Mouse (Mus musculus) lung, postnatal 36 days (tissue): ENCODE measurements around the gene Gm49416.
A peak's percentile ranks its signal among the peaks of the same experiment; 100 is the strongest.

Source experiments
- DNase-seq: peaks from one replicate; pipeline ENCODE4 v3.0.0; 2022; ENCODE audit warnings: mixed read lengths

Gene Gm49416

DNA sequence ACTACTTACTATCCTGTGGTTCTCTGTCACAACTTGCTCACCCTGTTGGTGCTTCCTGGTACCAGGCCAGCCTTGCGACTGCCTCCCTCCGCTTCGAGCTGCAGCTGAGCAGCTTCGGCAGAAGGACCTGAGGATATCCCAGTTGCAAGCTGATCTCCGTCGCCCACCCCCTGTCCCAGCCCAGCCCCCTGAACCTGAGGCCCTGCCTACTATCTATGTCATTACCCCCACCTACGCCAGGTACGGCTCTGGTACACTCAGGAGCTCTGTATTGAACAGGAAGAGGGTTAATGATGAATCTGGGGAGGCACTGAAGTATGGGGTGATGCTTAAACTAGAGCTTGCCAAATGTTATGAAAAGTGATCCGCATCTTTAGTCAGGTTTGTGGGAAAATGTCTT lies 33.0 kb downstream of the Gm49416 start:
- no peak for DNase-seq

DNA sequence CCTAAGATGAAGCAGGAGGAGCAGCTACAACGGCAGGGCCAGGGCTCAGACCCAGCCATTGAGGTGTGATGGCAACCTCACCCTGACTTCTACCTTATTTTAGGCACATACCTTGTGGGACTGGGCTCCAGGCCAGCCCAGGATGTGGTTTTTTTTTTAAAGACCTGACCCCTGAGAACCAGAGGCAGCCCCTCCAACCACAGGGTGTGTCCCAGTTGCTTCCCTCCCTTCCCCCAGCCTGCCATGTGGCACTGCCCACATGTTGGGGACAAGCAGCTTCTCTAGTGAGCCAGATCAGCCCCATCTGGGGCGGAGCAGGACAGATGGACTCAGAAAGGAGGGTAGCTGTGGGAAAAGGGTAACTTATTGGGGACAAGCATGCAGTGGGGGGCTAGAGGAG lies 38.0 kb downstream of the Gm49416 start:
- no peak for DNase-seq

DNA sequence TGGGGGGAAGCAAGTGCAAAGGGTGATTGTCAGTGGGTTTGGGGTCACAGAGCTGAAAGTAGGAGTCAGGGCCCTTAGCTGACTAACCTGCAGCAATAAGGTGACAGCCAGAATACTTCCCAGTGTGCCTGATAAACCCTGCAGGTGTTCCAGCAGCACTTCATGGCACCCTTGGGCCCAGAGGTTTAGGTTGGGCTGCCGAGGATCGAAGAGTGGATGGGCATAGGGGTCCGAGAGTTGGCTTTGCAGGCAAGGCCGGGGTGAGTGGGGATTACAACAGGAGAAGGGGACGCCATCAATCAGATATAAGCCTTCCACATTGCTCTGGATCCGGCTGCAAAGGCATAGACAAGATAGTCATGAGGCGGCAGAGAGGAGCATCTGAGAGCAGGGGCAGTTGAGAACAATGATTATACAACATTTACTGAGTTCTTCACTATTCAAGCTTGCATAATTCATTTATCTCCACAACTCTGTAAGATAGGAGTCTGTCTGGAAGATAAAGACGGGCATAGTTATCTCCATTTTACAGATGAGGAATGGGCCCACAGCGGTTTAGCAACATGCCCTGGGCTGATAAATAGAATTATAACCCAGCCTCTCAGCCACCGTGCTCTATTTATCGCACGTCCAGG lies 39.3 kb downstream of the Gm49416 start:
- no peak for DNase-seq

DNA sequence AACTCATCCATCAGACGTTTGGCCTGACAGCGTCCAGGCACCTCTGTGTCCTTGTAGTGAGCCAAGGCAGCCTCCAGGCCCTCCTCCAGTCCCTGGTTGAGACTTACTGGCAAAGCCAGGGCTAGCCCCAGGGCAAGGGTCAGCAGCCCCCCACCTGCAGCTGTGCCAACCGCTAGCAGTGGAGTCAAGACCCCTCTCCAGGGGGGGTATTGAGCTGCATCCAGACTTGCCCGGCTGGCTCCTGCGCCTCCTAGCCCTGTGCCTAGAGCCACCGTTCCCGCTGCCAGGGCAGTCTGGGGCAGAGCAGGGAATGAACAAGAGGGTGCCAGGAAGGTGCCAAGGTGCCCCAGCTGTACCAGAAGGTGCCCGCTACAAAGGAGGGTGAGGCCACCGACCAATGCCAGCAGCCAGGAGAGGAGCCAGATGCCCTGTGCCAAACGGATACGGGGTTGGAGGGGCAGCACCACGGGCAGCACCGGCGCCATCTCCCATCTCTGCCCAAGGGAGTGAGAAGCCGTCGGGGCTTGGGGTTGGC lies 40.0 kb downstream of the Gm49416 start:
- no peak for DNase-seq

DNA sequence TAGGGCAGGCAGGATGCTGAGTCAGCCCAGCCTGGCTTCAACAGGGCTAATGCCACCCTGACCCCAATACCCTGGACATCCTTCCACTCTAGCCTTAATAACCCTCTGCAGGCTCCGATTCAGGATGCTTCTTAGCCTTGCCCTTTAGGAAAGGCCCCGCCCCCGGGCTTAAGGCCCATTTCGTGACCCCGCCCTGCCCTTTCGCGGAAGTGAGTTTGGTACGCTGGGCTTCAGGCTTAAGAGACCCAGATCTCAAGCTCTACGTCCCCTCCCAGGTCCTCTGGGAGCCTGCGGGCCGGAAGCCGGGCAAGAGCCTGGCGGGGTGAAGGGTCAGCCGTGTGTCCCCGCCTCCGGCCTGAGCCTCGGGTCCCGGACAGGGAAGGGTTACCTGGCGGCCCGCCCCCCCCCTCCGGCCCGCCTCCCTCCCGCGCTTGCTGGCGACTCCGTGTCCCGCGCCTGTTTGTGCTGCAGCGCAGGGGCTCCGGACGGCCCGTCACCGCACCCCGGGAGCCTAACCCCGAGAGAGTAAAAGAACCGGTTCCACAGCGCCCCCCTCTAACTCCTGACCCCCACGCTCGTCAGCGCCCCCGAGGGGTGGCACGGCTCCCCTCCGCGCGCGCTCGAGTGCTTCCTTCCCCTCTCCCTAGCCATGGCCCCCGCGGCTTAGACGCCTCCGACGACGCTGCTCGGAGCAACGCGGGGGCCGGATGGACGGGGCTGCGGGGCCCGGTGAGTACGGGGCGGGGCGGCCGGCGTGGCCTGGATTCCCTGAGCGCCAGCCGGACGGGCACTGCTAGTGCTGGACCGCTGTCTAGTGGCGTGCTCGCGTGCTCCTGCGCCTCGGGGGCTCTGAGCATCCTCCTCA lies 40.7 kb downstream of the Gm49416 start, which contains the start of the genes Rom1 and Eml3:
TSS of gene Rom1 (minus strand) at position 133 of the 865 bp plus-strand sequence.
TSS of gene Eml3 (plus strand) at position 329 of the 865 bp plus-strand sequence.
- peak; percentile 96 for DNase-seq

DNA sequence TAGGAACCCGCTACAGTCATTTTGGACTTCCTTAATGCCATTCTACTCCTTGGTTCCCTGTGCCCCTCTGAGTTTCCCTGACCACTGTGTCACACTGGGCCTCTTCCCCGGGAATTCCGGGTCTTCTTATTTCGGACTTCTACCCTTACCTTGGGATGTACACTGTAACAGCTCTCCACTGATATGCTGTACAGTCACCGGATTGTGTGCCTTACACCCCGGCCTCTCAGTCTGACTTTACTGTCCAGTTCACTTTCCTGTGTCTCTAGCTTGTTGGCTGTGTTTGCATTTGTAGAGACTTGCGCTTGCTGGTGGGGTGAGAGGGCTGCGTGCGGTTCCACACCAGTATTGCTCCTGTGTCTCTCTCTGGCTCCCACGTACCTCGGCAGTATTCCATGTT lies 41.4 kb downstream of the Gm49416 start:
- no peak for DNase-seq

DNA sequence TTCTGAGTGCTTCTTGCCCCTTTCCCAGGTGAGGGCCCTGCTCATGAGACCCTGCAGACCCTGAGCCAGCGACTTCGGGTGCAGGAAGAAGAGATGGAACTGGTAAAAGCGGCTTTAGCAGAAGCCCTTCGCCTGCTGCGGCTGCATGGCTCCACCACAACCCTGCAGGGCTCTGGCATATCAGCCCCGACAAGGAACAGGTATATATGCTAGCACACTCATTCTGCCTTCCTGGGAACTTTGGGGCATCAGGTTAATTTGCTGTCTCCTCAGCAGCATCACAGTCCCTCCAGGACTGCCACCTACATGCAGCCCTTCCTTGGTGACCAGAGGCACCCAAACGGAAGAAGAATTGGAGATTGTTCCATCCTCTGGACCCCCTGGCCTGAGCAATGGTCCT lies 42.0 kb downstream of the Gm49416 start:
- no peak for DNase-seq

DNA sequence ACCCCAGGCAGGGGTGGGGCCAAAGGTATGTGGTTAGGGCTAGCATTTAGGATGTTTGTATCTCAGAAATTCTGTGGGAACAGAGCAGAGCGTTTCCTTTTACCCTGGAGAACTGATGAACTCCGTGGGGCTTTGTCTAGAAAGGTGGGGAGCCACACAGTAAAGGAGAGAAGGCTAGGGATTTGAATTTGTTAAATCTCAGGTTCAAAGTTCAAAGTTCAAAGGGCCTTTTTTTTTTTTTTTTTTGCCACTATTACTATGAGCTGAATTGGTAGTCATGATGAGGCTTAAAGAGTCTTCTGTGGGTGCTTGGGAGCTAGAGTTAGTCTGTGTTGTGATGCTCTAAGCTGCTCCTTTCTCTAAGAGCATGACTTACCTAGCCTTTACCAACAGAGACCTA lies 48.0 kb downstream of the Gm49416 start:
- no peak for DNase-seq

DNA sequence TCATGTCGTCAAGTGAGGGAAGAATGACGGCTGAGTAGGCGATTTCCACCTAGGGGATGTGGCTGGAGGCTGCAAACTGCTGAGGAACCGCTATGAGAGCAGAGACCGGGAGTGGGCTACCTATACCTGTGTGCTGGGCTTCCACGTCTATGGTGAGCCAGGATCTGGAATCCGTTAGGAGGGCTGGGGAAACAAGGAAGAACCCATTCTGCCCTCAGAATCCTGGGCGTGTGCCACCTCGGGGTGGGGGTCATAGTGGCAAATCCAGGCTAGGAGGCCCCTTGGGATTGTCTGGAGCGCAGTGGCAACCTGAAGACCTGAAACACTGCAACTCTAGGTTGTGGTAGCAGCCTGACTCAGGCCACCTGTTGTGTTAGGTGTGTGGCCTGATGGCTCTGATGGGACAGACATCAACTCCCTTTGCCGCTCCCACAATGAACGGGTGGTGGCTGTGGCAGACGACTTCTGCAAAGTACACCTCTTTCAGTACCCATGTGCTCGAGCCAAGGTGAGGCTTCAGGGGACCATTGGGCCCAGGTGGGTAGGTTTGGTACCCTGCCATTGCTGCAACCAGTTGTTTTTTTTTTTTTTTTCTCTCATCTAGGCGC lies 51.9 kb downstream of the Gm49416 start:
- no peak for DNase-seq

DNA sequence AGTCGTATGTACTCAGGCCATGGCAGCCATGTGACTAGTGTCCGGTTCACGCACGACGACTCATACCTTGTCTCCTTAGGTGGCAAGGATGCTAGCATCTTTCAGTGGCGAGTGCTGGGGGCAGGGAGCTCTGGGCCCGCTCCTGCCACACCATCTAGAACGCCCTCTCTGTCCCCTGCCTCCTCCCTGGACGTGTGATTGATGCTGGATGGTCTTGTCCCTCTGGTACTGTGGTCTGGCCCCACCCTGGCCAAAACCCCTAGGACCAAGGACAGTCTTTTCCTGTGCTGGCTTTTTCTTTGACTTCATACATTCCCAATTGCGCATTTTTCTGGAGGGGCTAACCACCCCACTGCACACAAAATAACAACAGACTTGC lies 52.4 kb downstream of the Gm49416 start:
- DNase-seq: no peak

DNA sequence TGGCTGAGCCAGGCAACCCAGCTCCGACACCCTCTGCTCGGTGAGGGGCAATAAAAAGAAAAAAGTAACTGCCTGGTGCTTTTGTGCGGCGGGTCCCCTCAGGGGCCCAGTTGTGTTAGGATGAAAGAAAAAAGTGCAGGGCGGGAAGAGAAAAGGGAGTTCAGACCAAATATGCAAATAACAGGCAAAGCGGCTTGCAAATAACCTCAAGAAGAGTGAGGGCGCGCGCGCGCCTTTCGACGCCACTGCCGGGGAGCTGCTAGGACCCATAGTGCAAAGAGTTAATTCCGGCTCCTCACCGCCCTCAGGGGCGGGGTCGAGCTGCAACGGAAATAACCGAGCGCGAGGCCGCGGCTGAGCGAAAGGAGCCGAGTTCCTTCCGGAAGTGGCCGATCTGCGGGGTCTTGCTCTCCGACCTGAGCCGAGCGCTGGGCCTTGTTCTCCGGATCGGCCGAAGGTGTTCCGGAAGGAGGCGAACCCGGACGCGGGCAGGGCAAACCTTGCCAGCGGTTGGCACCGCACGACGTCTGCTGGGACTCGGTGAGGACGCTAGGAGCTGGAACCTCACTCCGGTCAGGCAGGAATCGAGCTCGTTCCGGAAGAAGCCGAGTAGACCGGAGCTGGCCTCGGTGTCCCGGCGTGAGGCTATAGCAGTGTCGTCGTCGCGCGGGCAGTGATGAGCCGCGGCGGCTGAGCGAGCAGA lies 52.9 kb downstream of the Gm49416 start, which contains the start of gene Mta2:
TSS of gene Mta2 (plus strand) at position 361 of the 703 bp plus-strand sequence.
- DNase-seq: peak; percentile 96

DNA sequence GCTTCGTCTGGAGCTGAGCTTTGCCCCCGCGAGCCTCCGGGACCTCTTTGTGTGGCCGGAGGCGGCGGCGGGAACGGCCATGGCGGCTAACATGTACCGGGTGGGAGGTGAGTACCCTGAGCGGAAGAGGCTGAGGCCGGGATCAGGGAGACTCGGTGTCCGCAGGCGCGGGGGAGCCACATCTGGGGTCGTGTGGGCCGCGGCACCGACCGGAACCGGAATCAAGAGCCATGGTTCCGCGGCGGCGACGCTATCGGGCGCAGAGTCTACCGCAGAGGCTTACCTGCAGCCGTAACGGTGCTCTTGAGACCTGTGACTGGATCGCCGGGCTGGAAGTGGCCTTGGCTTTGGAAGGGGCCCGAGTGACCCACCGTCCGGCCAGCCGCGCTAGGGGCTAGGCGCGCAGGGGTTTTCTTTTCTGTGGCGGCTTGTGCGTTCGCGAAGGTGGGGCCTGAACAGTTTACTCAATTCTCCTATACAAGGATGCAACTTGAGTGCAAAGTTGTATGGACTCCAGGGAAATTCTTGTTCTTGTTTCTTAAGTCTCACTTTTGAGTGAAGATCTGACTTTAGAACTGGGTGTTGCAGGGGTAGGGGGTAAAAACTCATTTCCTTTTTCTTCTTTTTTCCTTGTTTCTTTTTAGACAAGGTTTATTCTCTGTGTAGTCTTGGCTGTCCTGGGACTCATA lies 53.7 kb downstream of the Gm49416 start:
- DNase-seq: peak; percentile 54

DNA sequence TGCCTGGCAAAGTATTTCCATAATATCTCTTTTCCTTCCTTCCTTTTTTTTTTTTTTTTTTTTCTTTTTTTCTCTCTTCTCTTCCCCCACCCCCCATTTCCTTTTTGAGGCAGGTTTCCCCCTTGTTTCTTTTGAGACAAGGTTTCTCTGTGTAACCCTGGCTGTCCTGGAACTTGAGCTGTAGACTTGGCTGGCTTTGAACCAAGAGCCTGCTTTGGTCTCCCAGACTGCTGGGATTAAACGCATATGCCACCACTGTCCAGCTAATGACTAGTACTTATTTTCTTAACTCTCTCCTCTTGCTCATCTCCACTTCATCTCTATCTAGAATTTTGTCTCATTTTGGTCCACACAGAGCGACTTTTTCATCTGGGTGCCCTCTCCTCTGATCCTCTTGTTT lies 54.3 kb downstream of the Gm49416 start:
- DNase-seq: no peak

DNA sequence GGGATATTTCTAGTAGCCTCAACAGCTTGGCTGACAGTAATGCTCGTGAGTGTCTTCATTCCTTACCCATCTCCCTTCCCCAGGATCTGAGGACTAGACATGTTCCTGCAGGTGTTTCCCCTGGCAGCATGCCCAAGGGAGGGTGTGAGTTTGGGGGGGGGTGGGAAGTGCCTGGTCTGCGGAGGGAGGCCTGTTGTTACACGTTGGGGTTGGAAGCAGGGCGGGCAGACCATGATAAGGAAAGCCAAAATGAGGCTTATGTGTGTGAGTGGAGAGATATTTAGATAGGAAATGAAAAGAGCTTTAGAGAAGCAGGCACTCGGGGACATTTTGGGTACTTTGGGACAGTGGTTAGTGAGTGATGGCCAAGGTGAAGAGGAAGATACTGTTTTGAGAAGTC lies 55.3 kb downstream of the Gm49416 start:
- no peak for DNase-seq

DNA sequence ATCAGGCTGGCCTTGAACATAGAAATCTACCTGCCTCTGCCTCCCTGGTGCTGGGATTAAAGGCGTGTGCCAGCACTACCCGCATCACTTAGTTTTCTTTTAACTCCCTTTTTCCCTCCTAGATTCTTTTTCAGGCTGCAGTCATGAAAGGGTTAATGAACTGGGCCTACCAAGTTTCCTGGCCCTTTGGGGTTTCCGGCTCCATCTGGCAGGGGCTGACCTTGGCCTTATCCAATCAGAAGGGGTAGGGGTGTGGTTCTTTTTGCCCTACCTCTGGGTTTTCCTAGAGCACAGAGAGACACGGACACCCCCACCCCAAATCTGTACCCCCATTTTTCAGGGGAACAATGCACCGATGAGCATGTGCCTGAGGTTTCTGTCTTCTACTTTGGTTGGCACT lies 56.0 kb downstream of the Gm49416 start:
- DNase-seq: peak; percentile 86
